Mouse (Mus musculus): ENCODE measurements around the gene Htr1f.

Htr1f gene

GRCm38 (mm10) chr16:64973533-64974305 lies 131.9 kb downstream of the Htr1f start:
- DNase-seq (ENCODE audit: low spot score in 2 of 2), result no peak

DNA sequence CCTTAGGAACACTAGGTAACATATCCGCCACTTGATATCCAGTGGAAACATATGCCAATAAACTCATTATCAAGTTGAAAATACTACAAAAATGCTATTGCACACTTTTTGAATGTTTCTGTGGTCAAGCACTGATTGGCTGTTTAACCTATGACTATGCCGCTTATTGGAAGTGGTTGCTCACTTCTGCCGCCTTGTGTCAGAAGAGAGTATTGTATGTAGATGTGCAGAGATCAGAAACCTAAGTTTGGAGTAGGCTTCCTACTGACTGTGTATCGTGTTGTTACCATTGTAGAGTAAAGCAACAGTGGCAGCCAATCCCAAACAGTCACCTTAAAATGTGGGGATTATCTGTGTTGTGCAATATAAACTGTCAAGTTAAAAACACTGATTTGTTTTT lies 144.0 kb downstream of the Htr1f start:
- DNase-seq (ENCODE audit: low spot score in 2 of 2), result peak; percentile 1 to 2

- DNase-seq (ENCODE audit: low spot score in 2 of 2), result peak; percentile 38 to 39
Measured at GRCm38 (mm10) chr16:64941646-64942195, 163.9 kb downstream of the Htr1f start.

DNA sequence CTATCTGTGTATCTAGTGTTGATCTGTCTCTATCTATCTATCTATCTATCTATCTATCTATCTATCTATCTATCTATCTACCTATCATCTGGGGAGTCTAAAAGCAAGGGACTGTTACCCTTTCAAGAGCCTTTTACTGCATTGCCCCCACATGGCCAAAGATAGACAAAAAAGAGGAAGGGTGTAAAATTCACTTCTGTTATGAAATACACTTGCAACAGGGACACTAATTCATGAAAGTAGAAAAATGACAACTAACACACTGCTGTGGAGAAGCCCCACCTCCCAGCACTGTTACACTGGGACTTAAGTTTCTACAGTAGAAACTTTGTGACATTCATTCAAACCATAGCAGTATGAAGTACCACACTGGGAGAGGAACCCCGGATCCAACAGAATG lies 170.9 kb downstream of the Htr1f start:
- DNase-seq (ENCODE audit: low spot score in 2 of 2), result no peak

- DNase-seq (ENCODE audit: low spot score in 2 of 2), result no peak
Measured at GRCm38 (mm10) chr16:64934011-64934410, 171.6 kb downstream of the Htr1f start.

DNA sequence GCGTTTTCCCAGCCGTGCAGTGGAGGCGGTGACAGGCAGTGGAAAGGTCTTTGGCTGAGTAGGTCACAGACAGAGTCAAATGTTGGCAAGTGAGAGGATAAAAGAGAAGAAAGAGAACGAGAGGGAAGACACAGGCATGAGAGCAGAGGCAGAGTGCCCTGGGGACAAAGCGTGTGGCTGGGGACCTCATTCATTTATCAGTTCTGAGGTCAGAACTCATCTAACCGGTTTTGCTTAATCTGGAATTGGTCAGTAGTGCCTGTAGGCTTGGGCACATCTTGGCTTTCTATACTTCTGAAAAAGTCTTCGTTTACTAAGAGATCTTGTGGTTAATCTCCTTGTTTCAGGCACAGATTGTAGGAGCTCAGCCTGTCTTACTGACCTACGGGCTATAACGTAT lies 182.2 kb downstream of the Htr1f start:
- no peak for DNase-seq (ENCODE audit: low spot score in 2 of 2)

GRCm38 (mm10) chr16:64908747-64909146 lies 196.9 kb downstream of the Htr1f start:
- no peak for DNase-seq (ENCODE audit: low spot score in 2 of 2)

- DNase-seq (ENCODE audit: low spot score in 2 of 2), result no peak
Measured at GRCm38 (mm10) chr16:64907112-64907511, 198.5 kb downstream of the Htr1f start.

DNA sequence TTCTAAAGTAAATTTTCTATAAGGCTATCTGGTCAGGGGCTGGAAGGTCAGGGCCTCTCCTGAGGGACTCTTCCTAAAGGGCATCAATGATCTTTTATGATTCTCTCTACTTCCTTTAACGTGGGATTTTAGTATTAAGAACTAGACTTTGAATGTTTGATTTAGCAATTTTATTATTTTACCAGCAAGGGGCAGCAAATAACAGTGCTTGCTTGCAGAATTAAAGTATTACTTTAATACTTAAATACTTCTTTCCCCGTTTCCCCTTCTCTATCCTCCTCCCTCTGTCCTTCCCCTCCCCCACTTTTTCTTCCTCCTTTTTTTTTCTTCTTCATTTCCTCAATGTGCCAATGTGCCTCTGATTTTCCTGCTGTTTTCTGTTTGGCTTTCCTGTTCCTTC lies 202.3 kb downstream of the Htr1f start:
- no peak for DNase-seq (ENCODE audit: low spot score in 2 of 2)

GRCm38 (mm10) chr16:64899084-64899483 lies 206.6 kb downstream of the Htr1f start:
- peak; percentile 30 to 32 for DNase-seq (ENCODE audit: low spot score in 2 of 2)

GRCm38 (mm10) chr16:64889496-64889895 lies 216.2 kb downstream of the Htr1f start:
- no peak for DNase-seq (ENCODE audit: low spot score in 2 of 2)

- no peak for DNase-seq (ENCODE audit: low spot score in 2 of 2)
Measured at GRCm38 (mm10) chr16:64885547-64885946, 220.1 kb downstream of the Htr1f start.

- DNase-seq (ENCODE audit: low spot score in 2 of 2), result no peak
Measured at GRCm38 (mm10) chr16:64885142-64885541, 220.5 kb downstream of the Htr1f start.

- no peak for DNase-seq (ENCODE audit: low spot score in 2 of 2)
Measured at GRCm38 (mm10) chr16:64884420-64884838, 221.2 kb downstream of the Htr1f start.

DNA sequence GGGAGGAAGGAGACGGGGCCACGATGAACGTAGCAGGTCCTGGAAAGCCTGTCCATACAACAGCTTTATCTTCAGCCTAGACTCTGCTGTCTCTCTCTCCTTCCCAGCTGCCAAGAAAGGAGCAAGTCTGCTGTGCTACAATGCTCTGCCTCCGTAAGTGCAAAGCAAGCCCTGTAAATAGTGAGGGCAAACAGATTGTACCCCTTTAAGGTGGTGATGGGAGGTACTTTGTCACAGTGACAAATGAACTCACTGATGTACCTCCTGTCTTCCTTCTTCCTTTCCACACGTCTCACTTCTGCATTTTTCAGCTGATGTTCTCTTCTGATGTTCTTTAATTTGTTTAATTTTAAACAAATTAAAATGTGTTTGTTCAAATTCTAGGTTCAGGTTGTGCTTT lies 221.8 kb downstream of the Htr1f start:
- no peak for DNase-seq (ENCODE audit: low spot score in 2 of 2)

DNA sequence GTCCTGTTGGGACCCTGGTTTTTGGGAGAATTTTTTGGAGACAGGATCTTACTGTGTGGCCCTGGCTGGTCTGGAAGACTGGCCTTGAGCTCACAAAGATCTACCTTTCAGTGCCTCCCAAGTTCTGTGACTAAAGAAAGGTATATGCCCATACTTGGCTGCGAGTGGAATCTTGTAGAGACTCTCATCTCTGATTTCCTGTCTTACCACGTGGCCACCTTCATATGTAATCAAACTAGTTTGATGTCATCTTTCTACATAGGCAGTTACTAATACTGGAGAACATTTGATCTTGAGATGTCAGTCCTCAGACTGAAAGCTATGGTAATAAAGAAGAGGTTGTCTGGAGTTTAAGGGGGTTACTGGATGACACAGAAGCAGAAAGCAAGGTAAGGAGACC lies 224.2 kb downstream of the Htr1f start:
- no peak for DNase-seq (ENCODE audit: low spot score in 2 of 2)

DNA sequence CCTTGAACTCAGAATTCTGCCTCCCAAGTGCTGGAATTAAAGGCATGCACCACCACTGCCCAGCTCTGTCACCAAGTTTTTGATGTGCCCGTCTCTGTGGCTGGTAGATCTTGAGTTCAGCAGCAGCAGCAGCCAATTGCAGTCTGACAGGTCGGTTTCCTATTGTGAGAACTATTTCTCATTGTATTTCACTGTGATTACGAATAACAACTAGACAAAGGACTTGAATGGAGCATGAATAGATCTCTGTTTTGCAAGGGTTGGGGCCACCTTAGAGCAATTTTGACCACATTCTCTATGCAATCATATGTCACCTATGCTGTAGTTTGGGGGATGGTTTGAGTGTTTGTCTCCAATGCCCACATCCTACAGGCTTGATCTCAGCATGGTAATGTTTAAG lies 224.7 kb downstream of the Htr1f start:
- DNase-seq (ENCODE audit: low spot score in 2 of 2), result no peak

DNA sequence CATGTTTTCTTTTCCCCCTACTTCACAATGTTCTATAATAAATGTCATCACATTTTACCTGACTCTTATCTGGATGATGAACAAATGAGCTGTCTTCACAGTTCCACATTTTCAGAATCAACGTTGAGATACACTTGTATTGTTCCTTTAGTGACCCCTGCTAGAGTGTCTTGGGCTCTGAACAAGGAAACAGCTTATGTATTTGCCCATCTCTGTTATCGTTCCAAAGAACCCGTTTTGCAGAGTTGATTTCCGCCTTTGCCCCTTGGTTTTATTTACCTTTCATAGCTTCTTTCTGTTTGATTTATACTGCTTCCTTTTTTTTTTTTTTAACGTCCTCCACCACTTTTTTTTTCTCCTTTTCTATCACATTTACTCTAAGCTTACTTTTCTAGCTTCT lies 225.9 kb downstream of the Htr1f start:
- no peak for DNase-seq (ENCODE audit: low spot score in 2 of 2)

- no peak for DNase-seq (ENCODE audit: low spot score in 2 of 2)
Measured at GRCm38 (mm10) chr16:64878611-64879132, 227.0 kb downstream of the Htr1f start.

- no peak for DNase-seq (ENCODE audit: low spot score in 2 of 2)
Measured at GRCm38 (mm10) chr16:64877314-64877713, 228.3 kb downstream of the Htr1f start.

DNA sequence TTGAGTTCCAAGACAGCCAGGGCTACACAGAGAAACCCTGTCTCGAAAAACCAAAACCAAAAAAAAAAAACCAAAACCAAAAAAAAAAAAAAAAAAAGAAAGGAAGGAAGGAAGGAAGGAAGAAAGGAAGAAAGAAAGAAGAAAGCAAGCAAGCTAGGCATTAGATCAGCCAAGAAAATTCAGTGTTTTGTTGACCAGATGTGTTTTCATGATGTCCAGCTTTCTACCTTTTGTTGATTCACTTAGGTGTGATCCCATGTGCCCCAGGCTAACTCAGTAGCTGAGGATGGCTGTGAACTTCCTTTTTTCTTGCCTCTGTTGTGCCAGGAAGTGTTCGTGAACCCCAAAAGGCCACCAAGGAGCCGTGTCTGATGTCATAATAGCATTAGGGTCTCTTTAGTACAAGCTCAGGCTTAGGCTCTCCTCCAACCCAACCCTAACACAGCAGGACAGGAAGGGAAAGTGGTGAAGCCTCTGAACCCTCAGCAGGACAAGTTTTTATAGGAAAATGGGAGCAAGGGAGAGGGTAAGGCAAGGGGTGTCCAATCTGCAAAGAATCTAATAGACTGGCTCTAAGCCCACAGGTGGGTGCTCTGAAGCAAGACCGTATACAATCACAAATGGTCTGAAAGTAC lies 228.9 kb downstream of the Htr1f start:
- DNase-seq (ENCODE audit: low spot score in 2 of 2), result no peak

DNA sequence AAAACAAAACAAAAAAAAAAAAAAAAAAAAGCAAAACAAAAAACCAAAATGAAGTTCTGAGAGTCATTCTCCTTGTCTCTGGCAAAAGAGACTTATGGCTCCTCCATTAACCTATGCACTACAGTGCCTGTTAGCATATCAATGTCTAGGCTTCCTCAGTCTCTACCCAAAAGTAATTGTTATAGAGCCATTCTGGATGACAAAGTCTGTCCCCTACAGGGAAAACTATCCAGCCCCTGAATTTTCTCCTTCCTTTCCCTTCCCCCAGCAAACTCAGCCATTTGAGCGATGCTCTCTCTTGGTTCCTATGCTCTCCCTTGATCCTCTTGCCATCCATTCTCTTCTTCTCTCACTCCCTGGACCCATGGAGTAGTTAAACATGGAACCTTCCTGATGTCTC lies 229.8 kb downstream of the Htr1f start:
- DNase-seq (ENCODE audit: low spot score in 2 of 2), result no peak

GRCm38 (mm10) chr16:64875384-64875783 lies 230.3 kb downstream of the Htr1f start:
- DNase-seq (ENCODE audit: low spot score in 2 of 2), result no peak
